Mouse (Mus musculus) hindbrain, embryonic 16.5 days (tissue): Measurements from ENCODE around the gene Reg1. TPM values are rescaled to one million over a fixed set of nuclear protein-coding genes. Genes with fewer than 3 reads are reported as not detected.
"Not testable (repeated sequence)": the region's sequence is repeated elsewhere in the genome, so short reads cannot be mapped to it uniquely, and the experiment has no call there.

Source experiments
- ATAC-seq: fragments of 200-750 bp; cut with Nextera tagmentation; 2 replicates; pipeline ENCODE4 v1.8.0; 2017; ENCODE audit warnings: moderate TSS enrichment, moderate library complexity
- H3K27ac ChIP-seq: fragments of 300-500 bp; sonication (generic); 2 replicates; pipeline ENCODE4 v1.5.1; 2014; ENCODE audit warnings: low read depth, mild to moderate bottlenecking, control low read depth, low read length, moderate library complexity
- H3K27me3 ChIP-seq: fragments of 300-500 bp; sonication (generic); replicated peaks from 2 replicates; pipeline ENCODE4 v1.6.1; 2014; ENCODE audit warnings: low read length; ENCODE audit not compliant: control insufficient read depth, insufficient read depth
- H3K36me3 ChIP-seq: fragments of 300-500 bp; sonication (generic); 2 replicates; pipeline ENCODE4 v1.6.1; 2014; ENCODE audit warnings: mild to moderate bottlenecking, low read length, moderate library complexity, mixed read lengths; ENCODE audit not compliant: control insufficient read depth, insufficient read depth
- H3K4me1 ChIP-seq: fragments of 300-500 bp; sonication (generic); 2 replicates; pipeline ENCODE4 v1.6.1; 2014; ENCODE audit warnings: low read depth, low read length; ENCODE audit not compliant: control insufficient read depth, insufficient read depth
- H3K4me2 ChIP-seq: fragments of 300-500 bp; sonication (generic); 2 replicates; pipeline ENCODE4 v1.6.1; 2014; ENCODE audit warnings: mild to moderate bottlenecking, low read length, control low read depth, moderate library complexity
- H3K4me3 ChIP-seq: fragments of 300-500 bp; sonication (generic); 2 replicates; pipeline ENCODE4 v1.5.1; 2014; ENCODE audit warnings: mild to moderate bottlenecking, low read length, control low read depth, moderate library complexity
- H3K9ac ChIP-seq: fragments of 300-500 bp; sonication (generic); 2 replicates; pipeline ENCODE4 v1.6.1; 2014; ENCODE audit warnings: low read depth, mild to moderate bottlenecking, control low read depth, low read length, moderate library complexity
- H3K9me3 ChIP-seq: fragments of 300-500 bp; sonication (generic); 2 replicates; pipeline ENCODE4 v1.6.1; 2014; ENCODE audit warnings: mild to moderate bottlenecking, low read length, moderate library complexity; ENCODE audit not compliant: control insufficient read depth
- WGBS: fragments of 180-500 bp; shearing (Covaris S2); extraction: QIAGEN DNeasy Blood & Tissue Kit; methylation state at CpG from one replicate; pipeline ENCODE4 v1.1.7; 2014; 5-methylcytosine and 5-hydroxymethylcytosine counted together
- polyA plus RNA-seq: library from polyadenylated mRNA; unstranded; fragments of >200 nt; fragmentation: Nextera tagmentation; extraction: Ambion mirVana; gene quantifications from 2 replicates; pipeline ENCODE4 v1.2.1, GENCODE M21; 2015

Gene Reg1
- polyA plus RNA-seq = not detected in 2 replicates

- not testable (repeated sequence) for H3K4me1 ChIP-seq, H3K36me3 ChIP-seq, ATAC-seq, H3K4me3 ChIP-seq, H3K4me2 ChIP-seq, H3K27me3 ChIP-seq, H3K9me3 ChIP-seq, H3K27ac ChIP-seq, H3K9ac ChIP-seq
These were observed at the start of gene Reg1 for GRCm38 (mm10) chr6:78422411-78422810. TSS of gene Reg1 (plus strand) at chr6:78422711.

- H3K27me3 ChIP-seq = no peaks in the 10 kb centered on the region
- no peak for ATAC-seq
- WGBS = 64% methylated on average over 2 of the region's 2 CpGs
- no peak within 1 kb of the TSS for H3K27ac ChIP-seq
- H3K9ac ChIP-seq = no peak within 1 kb of the TSS
- no peaks in the 10 kb centered on the region for H3K4me1 ChIP-seq
- H3K4me3 ChIP-seq = no peak within 1 kb of the TSS
- H3K4me2 ChIP-seq = no peak within 1 kb of the TSS
- H3K9me3 ChIP-seq = no peaks in the 10 kb centered on the region
- H3K36me3 ChIP-seq = no peaks in the 10 kb centered on the region
These were observed 43.7 kb upstream of the Reg1 start, which contains the start of gene Reg3d for GRCm38 (mm10) chr6:78378765-78379164. TSS of gene Reg3d (minus strand) at chr6:78378865.

- Histone ChIP-seq H3K9ac (no peak within 1 kb of the TSS), H3K9me3 (no peaks in the 10 kb centered on the region), H3K27ac (no peak within 1 kb of the TSS), H3K36me3 (no peaks in the 10 kb centered on the region), H3K4me3 (no peak within 1 kb of the TSS), H3K27me3 (no peaks in the 10 kb centered on the region), H3K4me2 (no peak within 1 kb of the TSS), H3K4me1 (no peaks in the 10 kb centered on the region)
- no peak for ATAC-seq
These were observed 42.1 kb upstream of the Reg1 start, which contains the start of gene Reg3a for GRCm38 (mm10) chr6:78380409-78380808. TSS of gene Reg3a (plus strand) at chr6:78380709.

- no peaks in the 10 kb centered on the region for H3K4me1 ChIP-seq
- no peaks in the 10 kb centered on the region for H3K27me3 ChIP-seq
- H3K27ac ChIP-seq = no peak overlapping the region
- H3K9me3 ChIP-seq = no peaks in the 10 kb centered on the region
- H3K36me3 ChIP-seq = no peaks in the 10 kb centered on the region
- 82% methylated on average over 3 of the region's 3 CpGs for WGBS
- ATAC-seq = no peak
- no peak overlapping the region for H3K4me3 ChIP-seq
- no peak overlapping the region for H3K4me2 ChIP-seq
- H3K9ac ChIP-seq = no peak overlapping the region
These were observed 36.9 kb upstream of the Reg1 start for GRCm38 (mm10) chr6:78385609-78386008.

- not testable (repeated sequence) for H3K4me1 ChIP-seq, ATAC-seq, H3K9me3 ChIP-seq, H3K9ac ChIP-seq, H3K27me3 ChIP-seq, H3K4me2 ChIP-seq, H3K36me3 ChIP-seq, H3K4me3 ChIP-seq, H3K27ac ChIP-seq
- 100% methylated on average over 4 of the region's 17 CpGs for WGBS
These were observed 27.2 kb upstream of the Reg1 start, which contains the start of gene Reg2 for GRCm38 (mm10) chr6:78395323-78395722. TSS of gene Reg2 (plus strand) at chr6:78395623.

GRCm38 (mm10) chr6:78425497-78425896 lies 3.0 kb downstream of the Reg1 start:
- Histone ChIP-seq H3K4me2 (no peak overlapping the region), H3K4me3 (no peak overlapping the region), H3K4me1 (no peaks in the 10 kb centered on the region), H3K27me3 (no peaks in the 10 kb centered on the region), H3K9me3 (no peaks in the 10 kb centered on the region), H3K36me3 (no peaks in the 10 kb centered on the region), H3K9ac (no peak overlapping the region), H3K27ac (no peak overlapping the region)
- WGBS = 81% methylated on average over 3 of the region's 3 CpGs
- ATAC-seq = no peak

GRCm38 (mm10) chr6:78447202-78447601 lies 24.7 kb downstream of the Reg1 start:
- Histone ChIP-seq H3K9ac (no peak overlapping the region), H3K4me2 (no peak overlapping the region), H3K4me1 (no peaks in the 10 kb centered on the region), H3K27me3 (no peaks in the 10 kb centered on the region), H3K4me3 (no peak overlapping the region), H3K9me3 (no peaks in the 10 kb centered on the region), H3K27ac (no peak overlapping the region), H3K36me3 (no peaks in the 10 kb centered on the region)
- ATAC-seq = no peak
- WGBS = 70% methylated on average over 1 of the region's 1 CpGs

- Histone ChIP-seq H3K4me3 (no peak overlapping the region), H3K9ac (no peak overlapping the region), H3K4me1 (no peaks in the 10 kb centered on the region), H3K36me3 (no peaks in the 10 kb centered on the region), H3K4me2 (no peak overlapping the region), H3K27ac (no peak overlapping the region), H3K27me3 (no peaks in the 10 kb centered on the region), H3K9me3 (no peaks in the 10 kb centered on the region)
- ATAC-seq = no peak
These were observed 25.9 kb downstream of the Reg1 start for GRCm38 (mm10) chr6:78448409-78448808.

GRCm38 (mm10) chr6:78452804-78453203 lies 30.3 kb downstream of the Reg1 start:
- Histone ChIP-seq H3K27ac (no peak overlapping the region), H3K27me3 (no peaks in the 10 kb centered on the region), H3K36me3 (no peaks in the 10 kb centered on the region), H3K4me1 (no peaks in the 10 kb centered on the region), H3K9ac (no peak overlapping the region), H3K4me2 (no peak overlapping the region), H3K9me3 (no peaks in the 10 kb centered on the region), H3K4me3 (no peak overlapping the region)
- WGBS = 93% methylated on average over 2 of the region's 2 CpGs
- ATAC-seq = no peak
